Mouse (Mus musculus) cerebellum, adult 9-11 months (tissue): ENCODE data around the gene Dnajb5.
A peak's percentile ranks its signal among the peaks of the same experiment; 100 is the strongest.
"Not testable (repeated sequence)": the region's sequence is repeated elsewhere in the genome, so short reads cannot be mapped to it uniquely, and the experiment has no call there.

Experiments used
- DNase-seq: peaks from one replicate; pipeline ENCODE4 v3.0.0; 2022

Dnajb5 gene

DNA sequence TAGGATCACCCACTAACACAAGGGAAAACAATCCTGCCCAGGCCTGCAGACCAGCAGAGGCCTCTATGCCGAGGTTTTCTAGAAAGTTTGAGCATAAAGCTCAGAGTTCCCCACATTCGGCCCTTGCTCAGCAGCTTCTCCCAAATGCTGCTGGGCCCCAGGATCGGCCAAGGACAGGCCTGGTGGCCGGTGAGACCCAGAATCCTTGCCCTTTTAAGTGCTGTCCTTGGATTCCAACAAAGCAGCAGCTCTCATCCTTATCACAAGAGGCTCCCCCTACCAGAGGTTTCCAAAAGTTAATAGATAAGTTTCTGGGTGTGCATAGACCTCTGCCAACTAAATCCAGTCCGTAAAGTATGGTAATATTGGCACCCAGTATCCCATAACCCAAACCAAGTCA is 24.3 kb downstream of the Dnajb5 start:
- DNase-seq, result no peak

DNA sequence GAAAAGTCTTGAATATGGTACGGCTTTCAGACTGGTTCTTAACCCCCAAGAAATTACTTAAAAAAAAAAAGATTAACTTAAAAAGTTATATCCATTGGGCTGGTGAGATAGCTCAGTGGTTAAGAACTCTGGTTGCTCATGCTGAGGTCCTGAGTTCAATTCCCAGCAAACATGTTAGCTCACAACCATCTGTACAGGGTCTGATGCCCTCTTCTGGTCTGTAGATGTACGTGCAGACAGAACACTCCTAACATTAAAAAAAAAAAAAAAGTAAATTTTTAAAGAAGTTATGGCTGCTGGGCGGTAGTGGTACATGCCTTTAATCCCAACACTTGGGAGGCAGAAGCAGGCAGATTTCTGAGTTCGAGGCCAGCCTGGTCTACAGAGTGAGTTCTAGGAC is 28.4 kb downstream of the Dnajb5 start:
- DNase-seq, result no peak

DNA sequence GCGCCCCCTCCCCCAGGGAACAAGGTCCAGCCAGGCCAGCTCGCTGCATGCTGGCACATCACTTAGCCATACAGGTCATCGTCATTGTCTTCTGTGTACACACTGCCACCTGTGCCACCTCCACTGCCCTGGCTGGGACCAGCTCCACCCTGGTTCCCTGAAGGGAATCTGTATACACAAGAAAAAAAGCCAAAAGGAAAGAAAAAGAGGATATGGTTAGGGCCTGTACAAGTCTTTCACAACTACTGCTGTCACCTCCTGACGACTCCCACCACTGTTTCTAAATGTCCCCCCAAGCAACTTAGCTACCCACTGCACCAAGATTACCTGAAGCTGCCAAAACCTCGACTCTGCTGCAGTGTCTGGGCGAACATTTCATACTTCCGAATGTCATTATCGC is 30.9 kb downstream of the Dnajb5 start:
- not testable (repeated sequence) for DNase-seq

DNA sequence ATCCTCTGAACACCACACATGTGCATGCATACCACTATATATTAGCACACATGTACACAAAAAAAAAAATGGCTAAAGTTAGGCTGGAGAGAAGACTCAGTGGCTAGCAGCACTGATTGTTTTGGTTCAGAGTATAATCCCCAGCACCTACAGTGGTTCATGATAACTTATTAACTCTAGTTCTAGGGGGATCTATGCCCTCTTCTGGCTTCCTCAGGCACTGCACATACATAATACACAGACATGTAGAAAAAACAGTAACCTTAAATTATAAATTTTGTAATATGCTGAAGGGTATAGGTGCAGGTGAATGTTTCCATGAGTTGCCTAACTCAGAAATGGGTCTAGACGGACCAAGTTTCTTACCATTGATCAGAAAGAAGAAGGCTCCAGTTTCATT is 38.7 kb downstream of the Dnajb5 start:
- DNase-seq, result no peak

DNA sequence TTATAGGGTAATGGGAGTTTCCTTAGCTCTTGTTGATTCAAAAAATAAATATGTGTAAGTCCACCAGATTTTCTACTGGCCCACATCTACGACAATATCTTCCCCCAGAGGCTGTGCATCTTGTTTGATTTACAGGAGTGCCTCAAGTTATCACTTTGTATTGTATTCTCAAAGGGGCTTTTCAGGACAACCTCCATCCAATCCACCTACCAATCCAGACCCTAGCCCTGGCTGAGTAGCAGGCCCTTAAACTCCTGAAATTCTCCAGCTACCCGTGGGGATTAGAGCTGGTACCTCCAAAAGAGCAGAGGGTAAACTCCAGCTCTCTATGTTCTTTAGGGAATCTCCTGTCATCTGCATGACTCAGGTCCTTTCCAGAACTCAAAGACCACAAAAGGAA is 48.4 kb downstream of the Dnajb5 start:
- no peak for DNase-seq

DNA sequence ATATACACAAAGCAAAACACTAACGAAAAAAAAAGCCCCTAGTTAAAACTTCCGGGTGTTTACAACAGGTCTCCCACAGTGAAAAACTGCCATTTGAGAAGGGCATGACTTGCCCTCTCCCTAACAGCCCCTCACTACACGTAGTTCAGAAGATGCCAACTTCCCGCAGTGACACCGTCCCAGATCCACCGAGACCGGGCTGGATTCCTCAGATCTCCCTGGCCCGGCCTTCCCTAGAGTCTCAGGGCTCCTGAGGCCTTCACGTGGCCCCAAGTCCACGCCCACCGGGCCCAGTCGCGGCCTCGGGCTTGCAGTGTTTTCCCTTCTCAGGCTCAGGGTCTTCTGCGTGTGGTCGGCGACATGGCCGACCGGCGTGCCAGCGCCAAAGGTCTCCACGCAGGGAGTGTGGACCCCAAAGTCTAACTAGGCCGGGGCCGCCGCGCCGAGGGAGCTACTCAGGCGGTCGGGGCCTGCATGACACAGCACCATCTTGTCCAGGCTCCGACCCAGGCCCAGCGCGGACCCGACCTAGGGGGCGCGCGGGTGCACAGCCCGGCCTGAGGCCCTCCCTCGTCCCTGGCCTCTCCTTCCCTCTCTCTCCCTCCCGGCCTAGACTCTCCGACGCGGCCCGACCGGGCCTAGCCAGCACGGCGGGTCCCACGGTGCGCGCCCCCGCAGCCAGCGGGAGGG is 50.0 kb downstream of the Dnajb5 start:
- DNase-seq, result peak; percentile 82

DNA sequence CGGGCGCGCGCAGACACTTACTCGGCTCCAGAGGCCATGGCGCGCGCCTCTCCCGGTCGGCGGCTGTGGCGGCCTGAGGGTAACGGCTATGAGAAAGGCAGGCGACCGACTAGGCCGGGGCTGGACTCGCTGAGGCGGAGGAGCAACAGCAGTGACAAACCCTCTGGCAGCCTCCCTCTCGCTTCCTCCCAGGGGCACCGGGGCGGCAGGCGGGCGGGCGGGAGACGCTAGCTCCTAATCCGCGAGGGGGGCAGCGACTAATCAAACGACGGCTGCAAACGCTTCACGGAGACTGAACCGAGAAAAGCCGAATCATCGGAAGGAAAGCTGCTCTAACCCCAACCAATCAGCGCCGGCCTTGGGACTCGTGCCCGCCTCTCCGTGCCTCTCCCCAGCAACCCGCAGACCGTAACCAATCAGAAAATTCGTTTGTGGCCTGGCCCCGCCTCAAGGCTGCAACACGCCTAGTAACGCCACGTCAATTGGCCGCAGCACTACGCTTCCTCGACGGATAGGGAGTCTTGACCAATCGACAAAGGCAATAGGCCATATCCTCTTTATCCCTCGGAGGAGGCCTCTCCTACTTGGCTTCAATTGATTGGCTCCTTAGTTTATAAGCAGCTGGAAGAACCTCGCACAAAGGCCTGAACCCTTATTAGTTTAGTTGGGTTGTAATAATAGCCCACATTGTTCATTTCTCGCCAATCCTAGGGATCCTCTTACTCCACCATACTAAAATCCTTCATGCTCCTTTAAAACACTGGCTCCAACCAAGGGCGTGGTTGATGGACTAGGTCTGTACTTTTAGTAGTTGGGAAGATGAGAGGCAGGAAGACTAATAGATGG is 50.8 kb downstream of the Dnajb5 start, which contains the start of gene Vcp:
TSS of gene Vcp (minus strand) at position 367 of the 846 bp plus-strand sequence.
- DNase-seq, result peak; percentile 99

DNA sequence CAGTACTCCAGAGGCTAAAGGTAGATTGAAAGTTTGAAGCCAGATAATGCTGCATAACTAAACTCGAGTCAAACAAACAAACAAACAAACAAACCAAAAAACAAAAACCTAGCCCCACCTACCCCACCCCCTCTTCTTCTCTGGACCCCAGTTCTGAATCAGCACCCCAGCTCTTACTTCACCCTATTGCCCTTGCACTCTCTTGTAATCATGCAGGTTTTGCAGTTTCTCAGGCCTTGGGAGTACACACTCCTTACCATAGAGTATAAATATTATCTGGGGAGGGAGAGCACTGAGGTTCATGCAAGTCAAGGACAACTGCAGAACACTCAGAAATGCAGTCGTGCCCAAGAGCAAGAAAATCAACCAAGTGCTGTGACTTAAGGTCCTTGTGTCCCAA is 51.7 kb downstream of the Dnajb5 start:
- peak; percentile 31 for DNase-seq

DNA sequence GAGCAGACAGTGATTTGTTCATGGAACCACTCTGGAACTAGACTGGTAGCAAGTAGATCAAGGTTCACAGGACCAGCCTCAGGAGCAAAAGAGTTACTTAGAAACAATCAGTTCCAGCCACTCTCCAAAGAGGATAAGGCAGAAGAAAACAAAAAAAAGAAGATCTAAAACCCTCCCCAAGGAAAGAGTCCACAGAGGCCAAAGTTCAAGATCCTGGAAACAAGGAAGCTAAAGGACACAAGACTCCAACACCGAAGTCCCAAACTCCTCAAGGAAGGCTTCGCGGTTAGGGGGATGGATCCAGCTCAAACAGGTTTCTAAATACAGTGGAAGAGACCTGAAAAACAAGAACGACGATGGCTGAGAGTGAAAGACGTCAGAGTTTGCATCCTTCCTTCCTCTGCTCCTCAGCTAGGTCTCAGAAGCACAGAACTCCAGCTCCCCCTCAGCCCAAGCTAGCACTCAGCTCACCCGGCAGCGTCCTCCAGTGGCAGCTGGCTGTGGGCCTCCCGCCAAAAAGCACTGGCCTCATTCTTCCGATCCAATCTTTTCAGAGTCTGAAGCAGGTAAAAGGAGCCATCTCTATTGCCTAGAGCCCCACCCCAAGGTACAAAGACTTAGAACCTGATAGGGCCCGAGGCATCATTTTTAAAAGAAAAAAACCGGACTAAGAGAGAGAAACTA is 53.3 kb downstream of the Dnajb5 start:
- DNase-seq, result peak; percentile 43

DNA sequence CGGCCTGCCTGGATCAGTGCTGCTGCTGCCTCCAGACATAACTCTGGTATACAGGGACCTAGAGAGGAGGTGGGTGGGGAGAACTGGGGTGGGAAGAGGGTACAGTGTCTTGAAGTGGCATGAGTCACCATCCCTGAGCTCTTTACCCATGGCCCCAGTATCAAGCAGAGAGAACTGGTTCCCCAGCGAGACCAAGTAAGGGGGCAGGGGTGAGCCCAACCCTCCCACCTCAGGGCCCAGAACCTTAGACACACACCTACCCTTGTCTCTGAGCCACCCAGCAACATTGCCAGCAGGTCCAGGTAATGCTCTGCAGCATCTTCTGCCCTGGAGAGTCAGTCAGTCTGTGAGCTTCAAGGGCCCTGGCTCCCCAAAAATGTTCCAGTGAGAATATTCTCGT is 55.3 kb downstream of the Dnajb5 start:
- DNase-seq, result peak; percentile 27

DNA sequence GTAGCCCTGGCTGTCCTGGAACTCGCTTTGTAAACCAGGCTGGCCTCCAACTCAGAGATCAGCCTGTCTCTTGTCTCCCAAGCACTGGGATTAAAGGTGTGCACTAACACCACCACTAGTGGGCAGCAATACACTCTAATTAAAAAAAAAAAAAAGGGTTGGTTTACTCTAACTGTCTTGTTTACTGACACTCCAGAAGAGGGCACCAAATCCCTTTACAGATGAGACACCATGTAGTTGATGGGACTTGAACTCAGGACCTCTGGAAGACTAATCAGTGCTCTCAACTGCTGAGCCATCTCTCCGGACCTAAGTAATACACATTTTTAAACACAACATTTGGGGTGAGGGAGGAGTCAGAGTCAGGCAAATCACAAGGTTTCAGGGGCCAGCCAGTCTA is 56.2 kb downstream of the Dnajb5 start:
- peak; percentile 47 for DNase-seq
